Mouse (Mus musculus) megakaryocyte progenitor cell, adult 5-6 weeks (primary cell): ENCODE measurements around the gene 2900026A02Rik. TPM values are rescaled to one million over a fixed set of nuclear protein-coding genes. Genes with fewer than 3 reads are reported as not detected.

Experiments used
- ATAC-seq: replicated peaks from 2 replicates; pipeline ENCODE4 v1.8.0; 2016; ENCODE audit warnings: mild to moderate bottlenecking, moderate TSS enrichment, inconsistent platforms; ENCODE audit not compliant: poor library complexity
- total RNA-seq, 2 experiments: library from RNA; stranded (forward) in 1 of 2; stranded (reverse) in 1 of 2; fragments of 157-497, 149-512 nt in 1 of 2; fragments of 200-1000 nt in 1 of 2; gene quantifications; 2 replicates each; pipeline versions ENCODE4 v1.2.3 to v1.2.4; 2015 to 2017

Gene 2900026A02Rik
- total RNA-seq (2015) (1.6 and 2.7 TPM in 2 replicates), total RNA-seq (2017) (1.3 and 2.0 TPM in 2 replicates)

DNA sequence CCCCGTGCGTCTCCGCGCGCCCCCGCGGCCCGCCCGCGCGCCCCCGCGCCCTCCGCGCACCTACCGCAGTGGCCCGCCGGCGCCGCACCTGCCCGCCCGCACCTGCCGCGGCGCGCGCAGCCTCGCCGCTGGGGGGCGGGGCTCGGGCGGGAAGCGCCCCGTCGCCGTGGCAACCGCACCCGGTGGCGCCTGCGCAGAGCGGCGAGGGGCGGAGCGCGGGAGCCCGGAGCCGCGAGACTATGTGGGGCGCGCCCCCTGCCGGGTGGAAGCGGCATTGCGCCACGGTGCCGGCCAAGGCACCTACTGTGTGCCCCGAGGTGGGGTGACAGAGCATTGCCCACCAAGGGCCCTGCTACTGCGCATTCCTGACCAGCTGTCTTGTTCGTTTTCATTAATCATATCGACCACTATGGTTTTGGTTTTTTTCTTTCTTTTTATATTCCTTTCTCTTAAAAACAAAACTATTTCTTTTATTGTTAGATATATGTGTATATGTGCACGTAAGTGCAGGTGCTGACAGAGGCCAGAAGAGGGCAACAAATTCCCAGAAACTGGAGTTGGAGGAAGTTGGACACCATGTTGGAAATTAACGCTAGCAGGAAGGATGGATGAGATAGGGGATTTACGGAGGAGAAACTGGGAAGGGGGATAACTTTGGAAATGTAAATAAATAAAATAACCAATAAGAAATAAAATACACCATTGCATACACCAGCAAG is at the start of gene 2900026A02Rik:
Gene 2900026A02Rik (minus strand): TSS at position 90 of the 719 bp plus-strand sequence.
- ATAC-seq: peak; percentile 79

DNA sequence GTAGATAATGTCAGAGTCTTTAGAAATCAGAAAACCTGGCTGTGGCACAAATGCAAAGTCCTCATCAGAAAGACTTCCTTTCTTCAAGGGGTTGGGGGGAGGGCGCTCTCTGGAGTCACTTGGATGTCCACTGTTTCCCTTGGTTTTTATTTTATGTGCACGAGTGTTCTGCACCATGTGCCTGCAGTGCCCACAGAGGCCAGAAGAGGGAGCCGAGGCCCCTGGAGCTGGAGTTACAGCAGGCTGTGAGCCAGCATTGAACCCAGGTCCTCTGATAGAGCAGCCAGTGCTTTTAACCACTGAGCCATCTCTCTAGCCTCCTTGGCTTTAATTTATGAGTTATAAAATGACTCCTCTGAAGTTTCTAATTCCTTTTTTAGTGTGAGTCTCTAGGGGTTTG is 49.0 kb upstream of the 2900026A02Rik start:
- ATAC-seq: no peak

DNA sequence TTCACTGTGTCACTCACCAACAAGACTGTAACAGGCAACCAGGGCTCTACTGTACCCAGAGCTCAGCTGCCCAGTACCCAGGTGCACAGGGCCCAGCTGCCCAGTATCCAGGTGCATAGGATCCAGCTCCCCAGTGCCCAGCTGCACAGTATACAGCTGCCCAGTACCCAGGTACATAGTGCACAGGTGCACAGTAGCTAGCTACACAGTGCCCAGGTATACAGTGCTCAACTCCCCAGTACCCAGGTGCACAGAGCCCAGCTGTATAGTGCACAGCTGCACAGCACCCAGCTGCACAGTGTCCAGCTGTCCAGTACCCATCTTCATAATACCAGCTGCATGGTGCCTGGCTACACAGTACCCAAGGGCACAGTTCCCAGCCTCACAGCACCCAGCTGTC is 47.2 kb upstream of the 2900026A02Rik start:
- no peak for ATAC-seq

DNA sequence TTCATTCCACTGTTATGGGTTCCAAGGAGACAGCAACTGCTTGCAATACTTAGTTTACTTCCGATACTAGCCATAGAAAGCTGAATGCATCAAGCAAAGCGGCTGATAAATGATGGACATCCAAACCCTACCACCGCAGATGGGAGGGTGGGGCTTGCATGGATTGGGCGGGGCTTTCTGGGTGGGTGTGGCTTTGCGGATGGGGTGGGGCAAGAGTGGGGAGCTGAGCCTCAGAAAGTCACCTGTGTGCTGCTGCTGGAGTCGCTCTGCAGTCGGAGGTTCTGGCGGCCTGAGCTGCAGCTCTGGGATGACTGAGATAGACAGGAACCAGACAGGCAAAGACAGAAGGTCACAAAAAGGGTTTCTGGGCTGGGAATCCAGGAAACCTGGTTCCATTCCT is 44.6 kb upstream of the 2900026A02Rik start:
- no peak for ATAC-seq

DNA sequence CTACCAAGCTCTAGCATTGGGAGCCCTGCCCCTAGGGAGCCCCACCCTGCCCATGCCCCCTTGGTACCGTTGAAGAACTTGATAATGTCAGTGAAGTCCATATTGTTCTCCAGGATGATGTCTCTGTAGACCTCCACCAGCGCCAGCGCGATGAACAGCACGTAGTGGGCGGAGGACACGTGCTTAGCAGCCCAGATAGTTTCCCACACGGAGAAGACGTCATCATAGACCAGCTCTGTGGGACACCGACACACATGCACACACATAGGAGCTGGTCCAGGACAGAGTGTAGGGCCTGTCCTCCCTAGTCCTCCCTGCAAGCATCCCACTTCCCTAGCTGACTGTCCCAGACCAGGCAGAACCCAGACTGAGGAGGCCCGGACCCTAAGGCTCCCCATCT is 29.8 kb upstream of the 2900026A02Rik start:
- no peak for ATAC-seq

DNA sequence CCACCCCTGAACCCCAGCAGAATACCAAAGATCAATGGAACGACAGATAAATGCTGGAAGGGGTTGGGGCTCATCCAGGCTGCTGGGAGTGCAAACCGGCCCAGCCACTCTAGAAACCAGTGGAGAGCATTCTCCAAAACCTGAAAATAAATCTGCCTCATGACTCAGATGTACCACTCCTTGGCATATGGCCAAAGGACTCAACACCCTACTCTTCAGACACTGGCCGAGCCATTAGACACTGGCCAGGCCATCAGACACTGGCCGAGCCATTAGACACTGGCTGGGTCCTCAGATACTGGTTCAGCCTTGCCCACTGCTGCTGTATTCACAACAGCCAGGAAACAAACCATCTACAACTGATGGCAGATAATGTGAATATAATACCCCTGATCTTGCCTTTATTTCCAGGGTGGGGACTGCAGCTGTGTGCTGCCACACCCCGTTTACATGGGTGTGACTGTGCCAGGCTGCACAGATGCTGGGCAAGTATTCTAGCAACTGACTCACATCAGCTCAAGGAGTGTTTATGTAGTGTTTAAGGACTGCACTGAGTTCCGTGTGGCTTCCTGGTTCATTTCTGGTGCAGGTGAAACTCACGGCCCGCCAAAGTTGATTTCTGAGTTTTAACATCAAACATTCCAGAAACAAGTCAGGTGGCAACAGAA is 28.4 kb upstream of the 2900026A02Rik start:
- peak; percentile 60 for ATAC-seq

DNA sequence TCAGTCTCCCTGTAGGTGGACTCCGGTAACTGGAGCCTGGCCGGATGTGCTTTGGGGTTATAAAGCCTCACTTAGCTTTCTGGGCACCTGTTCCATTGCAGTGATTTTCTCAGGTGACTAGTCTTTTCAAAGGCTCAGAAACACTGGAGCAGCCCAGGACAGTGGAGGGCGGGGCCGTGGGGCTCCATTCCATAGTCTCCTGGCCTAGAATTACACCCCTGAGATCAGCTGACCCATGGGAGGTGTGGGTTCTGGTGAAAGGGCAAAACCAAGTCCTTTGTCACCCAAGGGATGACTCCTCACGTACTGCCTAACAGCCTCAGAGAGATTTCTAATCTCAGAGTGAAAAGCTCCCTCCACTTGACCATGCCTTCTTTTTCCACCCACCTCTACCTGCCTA is 9.2 kb upstream of the 2900026A02Rik start:
- no peak for ATAC-seq

DNA sequence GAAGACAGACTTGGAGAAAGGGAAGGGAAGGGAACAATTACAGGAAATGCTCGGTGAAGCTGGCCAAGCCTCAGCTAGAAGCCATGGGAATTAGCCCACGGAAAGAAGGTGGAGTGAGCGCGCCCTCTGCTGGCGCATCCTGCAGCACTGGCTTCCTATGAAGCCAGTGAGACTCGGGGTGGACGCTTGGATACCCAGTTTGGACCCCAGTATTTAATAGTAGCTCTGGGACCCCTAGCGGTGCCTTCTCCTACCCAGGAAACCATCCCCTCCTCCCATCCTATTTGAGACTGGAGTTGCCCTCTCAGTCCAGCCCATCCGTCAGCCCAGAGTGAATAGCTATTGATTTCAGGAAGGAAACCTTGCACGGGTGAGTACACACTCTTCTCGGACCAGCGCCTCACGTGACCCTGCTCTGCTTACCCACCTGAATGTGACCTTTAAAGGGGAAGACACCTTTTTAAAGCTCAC is 5.6 kb upstream of the 2900026A02Rik start, which contains the start of gene Tmem211:
Gene Tmem211 (plus strand): TSS at position 278 of the 471 bp plus-strand sequence.
- peak; percentile 94 for ATAC-seq

DNA sequence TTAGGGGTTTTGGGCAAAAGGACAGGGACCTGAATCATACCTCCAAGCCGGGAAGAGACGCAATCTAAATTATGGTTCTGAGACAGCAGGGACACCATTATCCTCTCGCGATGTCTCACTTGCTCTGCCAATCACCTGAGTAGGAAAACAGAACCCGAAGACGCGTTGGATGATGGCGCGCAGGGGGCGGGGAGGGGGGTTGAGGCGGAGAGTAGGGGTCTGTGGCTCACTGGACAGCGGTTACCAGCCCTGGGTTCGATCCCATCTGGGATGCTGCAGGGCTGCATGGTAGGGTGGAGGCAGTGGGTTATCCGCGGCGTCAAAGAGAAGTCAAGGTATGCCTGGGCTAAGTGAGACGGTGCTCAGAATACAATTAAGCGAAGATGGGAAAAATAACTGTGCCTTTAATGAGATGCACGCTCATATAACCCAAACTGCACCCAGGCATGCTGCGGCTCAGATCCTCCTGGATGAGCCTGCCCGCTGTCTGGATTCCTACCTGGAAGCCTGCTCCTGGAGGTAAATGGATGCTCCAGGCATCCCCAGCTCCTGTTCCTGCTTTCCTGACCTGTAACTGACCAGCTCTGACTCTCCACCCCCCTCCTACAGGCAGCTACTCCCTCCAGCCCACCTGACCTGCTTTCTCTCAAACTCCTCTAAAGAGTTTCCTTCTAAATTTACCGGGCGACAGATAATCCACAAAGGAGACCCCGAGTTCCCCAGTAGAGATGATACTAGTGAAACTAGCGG is 4.8 kb upstream of the 2900026A02Rik start:
- no peak for ATAC-seq

DNA sequence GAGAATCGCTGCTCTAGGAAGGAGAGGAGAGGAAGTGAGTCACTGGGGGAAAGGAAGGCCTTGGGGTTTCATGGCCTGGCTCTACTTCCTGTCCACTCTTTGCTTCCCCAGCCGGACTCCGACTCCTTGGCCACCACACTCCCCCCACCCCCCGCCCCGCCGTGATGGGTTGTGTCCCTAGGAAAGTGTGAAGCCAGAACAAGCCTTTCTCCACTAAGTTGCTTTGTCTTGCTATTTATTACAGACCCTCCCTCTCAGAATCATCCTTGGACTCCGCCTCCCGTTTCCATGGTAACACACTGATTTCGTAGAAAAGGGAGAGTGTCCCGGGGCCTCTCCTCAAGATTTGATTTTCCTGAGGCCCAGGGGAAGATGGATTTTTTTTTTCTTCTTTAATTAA is 4.2 kb upstream of the 2900026A02Rik start:
- ATAC-seq: no peak

DNA sequence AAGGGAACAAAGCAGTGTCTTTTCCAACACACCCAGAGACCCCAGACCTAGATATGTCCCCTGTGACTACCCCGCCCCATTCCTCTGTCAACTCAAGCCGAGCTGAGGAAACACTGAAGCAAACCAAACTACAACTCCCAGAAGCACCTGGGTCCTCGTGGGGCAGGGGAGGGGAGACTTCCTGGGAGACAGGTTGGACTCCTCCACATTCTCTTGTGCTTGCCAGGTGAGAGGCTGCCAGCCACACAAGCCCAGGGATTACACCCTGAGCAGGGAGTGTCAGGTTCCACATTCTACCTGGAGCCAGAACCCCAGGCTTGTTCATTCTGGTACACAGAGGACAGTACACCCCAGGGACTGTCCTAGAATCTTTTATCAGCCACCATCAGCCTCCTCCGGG is 2.9 kb upstream of the 2900026A02Rik start:
- ATAC-seq: no peak

DNA sequence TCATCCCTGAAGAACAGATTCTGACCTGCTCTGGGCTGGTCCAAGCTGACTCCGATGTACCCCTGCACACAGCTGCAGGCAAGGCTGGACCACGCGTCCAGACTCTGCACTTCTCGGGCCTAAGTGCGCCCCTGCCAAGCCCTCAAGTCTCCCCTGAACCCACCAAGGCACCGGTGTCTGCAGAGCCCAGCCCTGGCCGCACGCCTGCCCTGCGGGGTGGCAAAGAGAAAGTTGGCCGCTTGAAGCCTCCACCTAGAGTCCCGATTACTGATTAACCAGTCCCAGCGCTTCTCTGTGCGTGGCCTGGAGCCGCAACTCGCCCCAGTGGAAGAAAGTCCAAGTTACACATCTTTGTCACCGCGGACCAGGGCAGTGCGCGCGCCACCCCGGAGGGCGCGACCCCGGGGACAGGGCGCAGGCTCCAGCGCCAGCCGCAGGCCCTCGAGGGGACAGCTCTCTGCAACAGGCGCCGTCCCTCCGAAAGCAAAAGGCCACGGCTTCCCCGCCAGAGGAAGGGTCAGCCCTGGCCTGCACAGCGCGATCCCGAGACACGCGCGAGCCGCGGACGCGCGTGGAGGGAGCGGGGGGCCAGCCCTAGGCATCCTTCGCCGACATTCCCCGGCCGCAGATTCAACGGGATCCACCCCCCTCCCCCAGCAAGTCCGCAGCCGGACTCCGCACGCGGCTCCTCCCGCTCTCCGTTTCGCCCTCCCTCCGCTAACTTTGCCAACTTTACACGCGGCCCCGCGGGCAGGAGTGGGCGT is 471 bp downstream of the 2900026A02Rik start:
- ATAC-seq: peak; percentile 45

DNA sequence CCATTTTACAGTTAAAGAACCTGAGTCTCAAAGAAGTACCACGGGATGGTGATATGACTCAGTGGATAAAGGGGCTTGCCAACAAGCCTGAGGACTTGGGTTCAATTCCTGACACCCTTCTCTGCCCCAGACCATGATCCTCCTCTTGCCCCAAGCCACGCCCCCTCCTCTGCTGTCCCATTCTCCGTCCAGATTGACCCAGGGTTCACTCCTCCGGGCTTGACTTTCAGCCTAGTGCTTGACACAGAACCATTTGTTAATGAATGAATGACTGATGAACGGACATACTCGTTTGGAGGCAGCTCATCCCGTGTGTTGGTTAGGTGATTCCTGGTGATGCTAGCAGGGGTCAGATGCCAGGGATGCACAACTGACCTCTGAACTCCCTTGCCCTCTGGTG is 1.2 kb downstream of the 2900026A02Rik start:
- ATAC-seq: no peak

DNA sequence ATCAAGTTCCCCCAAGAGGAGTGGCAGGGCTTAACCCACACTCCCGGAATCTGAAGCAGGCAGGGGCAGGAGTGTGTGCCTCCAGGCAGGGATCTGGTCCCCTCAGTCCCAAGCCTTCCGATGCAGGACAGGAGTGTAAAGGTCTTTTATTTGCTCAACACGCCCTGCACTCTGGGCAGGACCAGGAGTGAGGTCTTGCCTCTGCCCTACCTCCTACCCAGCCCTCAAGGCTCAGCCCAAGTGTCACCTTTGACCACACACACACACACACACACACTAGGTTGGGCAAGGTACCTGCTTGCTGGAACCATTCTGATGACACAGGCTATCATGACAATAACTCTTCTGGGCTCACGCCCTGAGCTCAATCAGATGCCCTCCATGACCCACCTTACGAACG is 1.6 kb downstream of the 2900026A02Rik start:
- no peak for ATAC-seq

DNA sequence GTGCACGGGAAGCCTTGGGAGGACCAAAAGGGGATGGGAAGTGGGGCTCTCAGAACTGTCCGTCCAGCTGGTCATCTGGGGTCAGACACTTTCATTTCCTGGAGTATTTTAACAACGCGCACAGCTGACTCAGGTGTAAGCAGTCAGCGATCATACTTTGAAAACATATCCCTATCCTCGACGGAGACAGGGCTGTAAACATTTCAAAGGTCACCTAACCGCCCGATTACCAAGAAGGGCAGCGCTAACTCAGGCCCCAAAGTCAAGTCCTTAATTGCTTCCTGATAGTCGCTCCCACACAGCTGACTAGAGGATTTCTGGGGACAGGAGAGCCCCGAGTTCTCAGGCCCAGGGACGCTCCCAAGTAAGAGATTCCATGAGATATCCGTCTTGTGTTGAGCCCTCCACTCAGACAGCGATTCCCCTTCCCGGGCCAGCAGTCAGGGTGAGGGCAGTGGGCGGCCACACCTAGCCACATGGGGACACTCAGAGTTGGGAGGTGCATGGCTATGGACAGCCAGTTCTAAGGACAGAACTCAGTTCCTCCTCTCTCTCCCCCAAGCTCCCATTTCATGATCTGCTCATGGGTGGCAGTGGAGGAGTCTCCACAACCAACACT is 2.3 kb downstream of the 2900026A02Rik start:
- no peak for ATAC-seq

DNA sequence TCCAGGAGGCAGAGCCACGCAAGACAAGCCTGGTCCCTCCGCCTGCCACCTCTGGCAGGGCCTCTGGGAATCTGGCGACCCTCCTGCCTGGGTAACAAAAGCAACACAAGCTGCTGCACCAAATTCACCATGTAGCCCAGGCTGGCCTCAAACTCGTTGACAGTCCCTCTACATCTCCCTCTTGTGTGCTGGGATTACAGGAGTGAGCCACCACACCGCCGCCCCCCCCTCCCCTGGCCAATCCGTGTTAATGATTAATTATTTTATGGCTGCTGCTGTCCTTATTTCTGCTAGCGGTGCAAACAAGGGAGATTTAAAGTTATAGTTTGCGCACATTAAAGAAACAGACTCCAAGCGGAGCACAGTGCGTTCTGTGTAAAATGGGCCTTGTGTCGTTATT is 4.0 kb downstream of the 2900026A02Rik start:
- ATAC-seq: no peak

DNA sequence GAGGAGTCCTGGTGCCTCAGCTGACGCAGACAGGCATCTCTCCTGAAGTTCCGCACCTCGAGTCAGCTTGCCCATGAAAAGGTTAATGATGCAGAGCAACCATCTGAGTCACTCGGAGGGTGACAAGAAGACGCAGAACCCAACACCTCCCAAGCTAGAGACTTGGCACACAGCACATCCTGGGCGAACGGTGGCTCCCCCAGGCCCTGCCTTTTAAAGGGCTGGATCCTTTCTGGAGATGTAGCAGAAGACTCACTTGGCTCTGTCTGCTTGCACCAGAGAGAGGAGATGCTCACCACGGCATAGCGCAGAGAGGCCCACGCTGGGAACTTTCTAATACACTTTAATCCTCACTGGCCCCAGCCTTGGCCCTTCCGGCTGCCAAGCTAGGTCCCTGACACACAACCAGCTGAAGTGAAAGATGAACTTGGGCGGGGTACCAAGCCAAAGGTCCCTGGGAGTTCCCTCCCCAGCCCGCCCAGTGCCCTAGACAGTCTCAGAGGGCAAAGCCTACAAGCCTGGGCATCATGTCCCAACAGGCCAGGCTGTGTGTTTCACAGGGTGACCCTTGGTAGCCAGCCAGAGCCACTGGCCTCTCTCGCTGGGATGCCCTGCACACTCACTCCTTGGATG is 4.6 kb downstream of the 2900026A02Rik start:
- ATAC-seq: no peak

DNA sequence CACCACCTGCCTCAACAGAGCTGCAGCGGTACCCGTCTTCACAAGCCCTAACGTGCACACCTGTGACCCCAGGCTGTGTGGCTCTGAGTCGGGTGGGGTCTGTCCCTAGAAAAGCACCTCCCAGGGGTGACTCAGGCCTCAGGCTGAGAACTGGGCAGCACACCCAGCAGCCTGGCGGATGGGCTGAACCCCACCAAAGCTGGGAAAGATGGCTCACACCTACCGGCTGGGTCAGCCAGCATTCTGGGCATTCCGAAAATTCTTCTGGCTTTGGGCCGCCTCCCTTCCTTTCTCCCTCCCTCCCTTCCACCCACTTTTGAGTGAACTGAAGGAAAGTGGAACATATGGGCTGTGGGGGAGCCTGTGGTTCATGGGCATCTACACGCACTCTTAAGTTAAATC is 5.4 kb downstream of the 2900026A02Rik start:
- ATAC-seq: no peak

DNA sequence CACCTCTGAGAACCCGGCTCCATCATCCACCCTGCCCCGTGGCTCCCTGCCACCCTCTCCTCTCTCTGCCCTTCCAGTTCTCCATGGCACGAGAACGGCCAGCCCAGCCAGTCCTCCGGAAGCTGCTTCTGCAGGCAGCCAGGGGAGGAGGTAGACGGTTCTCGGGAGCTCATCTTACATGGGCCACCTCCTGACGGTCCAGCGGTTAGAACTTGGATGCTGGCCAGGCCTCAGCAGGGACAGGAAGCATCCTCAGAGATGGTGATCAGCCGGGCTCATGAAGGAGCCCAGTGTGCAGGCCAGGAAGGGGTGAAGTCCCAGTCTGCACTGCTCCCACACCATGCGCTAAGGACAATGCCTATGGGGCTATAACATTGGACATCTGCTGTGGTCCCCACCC is 6.6 kb downstream of the 2900026A02Rik start:
- peak; percentile 45 for ATAC-seq

DNA sequence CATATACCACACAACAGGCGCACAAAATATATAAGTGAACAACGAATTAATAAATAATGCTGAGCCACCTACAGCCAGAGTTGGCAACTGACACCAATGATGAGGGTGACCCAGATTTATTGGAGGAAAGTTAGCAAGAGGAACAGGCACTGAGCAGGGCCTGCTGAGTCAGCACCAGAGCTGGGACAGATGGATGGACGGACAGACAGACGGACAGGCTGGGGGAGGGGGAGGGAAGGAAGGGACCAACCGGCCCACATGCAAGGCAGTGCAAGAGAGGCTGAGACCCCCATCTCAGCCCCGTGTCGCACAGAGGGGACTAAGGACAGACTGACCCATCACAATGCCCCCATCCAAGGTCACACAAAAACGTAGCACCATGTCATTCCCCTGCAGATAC is 7.0 kb downstream of the 2900026A02Rik start:
- no peak for ATAC-seq
